Mouse (Mus musculus) forebrain, embryonic 11.5 days (tissue): ENCODE measurements at regions not wholly inside any gene's neighbourhood (a gene's known extent, or its start where the extent isn't known, plus 50 kb on each side); places are given as distances from the start of the nearest gene placed in this dataset.
A peak's percentile ranks its signal among the peaks of the same experiment; 100 is the strongest.

Experiments used
- ATAC-seq: fragments of 200-750 bp; cut with Nextera tagmentation; replicated peaks from 2 replicates; pipeline ENCODE4 v1.8.0; 2017; ENCODE audit warnings: moderate TSS enrichment; ENCODE audit not compliant: low FRiP score
- DNase-seq: peaks from one replicate; pipeline ENCODE4 v3.0.0-alpha.2; 2017; ENCODE audit warnings: low spot score
- H3K27ac ChIP-seq: fragments of 300-500 bp; sonication (generic); 2 replicates; pipeline ENCODE4 v1.5.1; 2014; ENCODE audit warnings: low read depth, low read length
- H3K27me3 ChIP-seq: fragments of 300-500 bp; sonication (generic); 2 replicates; pipeline ENCODE4 v1.6.1; 2014; ENCODE audit warnings: mild to moderate bottlenecking, low read length, mixed read lengths; ENCODE audit not compliant: control insufficient read depth, insufficient read depth
- H3K36me3 ChIP-seq: fragments of 300-500 bp; sonication (generic); 2 replicates; pipeline ENCODE4 v1.6.1; 2014; ENCODE audit warnings: mild to moderate bottlenecking, low read length, moderate library complexity, mixed read lengths; ENCODE audit not compliant: control insufficient read depth, insufficient read depth
- H3K4me1 ChIP-seq: fragments of 300-500 bp; sonication (generic); replicated peaks from 2 replicates; pipeline ENCODE4 v1.6.1; 2014; ENCODE audit warnings: low read length, mixed read lengths; ENCODE audit not compliant: control insufficient read depth, insufficient read depth
- H3K4me2 ChIP-seq: fragments of 300-500 bp; sonication (generic); 2 replicates; pipeline ENCODE4 v1.6.1; 2014; ENCODE audit warnings: low read depth, mild to moderate bottlenecking, low read length, moderate library complexity, mixed read lengths; ENCODE audit not compliant: severe bottlenecking
- H3K4me3 ChIP-seq: fragments of 300-500 bp; sonication (generic); 2 replicates; pipeline ENCODE4 v1.5.1; 2014; ENCODE audit warnings: low read depth, low read length
- H3K9ac ChIP-seq: fragments of 300-500 bp; sonication (generic); 2 replicates; pipeline ENCODE4 v1.6.1; 2014; ENCODE audit warnings: low read length
- H3K9me3 ChIP-seq: fragments of 300-500 bp; sonication (generic); 2 replicates; pipeline ENCODE4 v1.6.1; 2016; ENCODE audit warnings: low read length, mixed read lengths; ENCODE audit not compliant: control insufficient read depth
- WGBS: fragments of 180-500 bp; shearing (Covaris S2); extraction: QIAGEN DNeasy Blood & Tissue Kit; methylation state at CpG from one replicate; pipeline ENCODE4 v1.1.7; 2014; 5-methylcytosine and 5-hydroxymethylcytosine counted together

DNA sequence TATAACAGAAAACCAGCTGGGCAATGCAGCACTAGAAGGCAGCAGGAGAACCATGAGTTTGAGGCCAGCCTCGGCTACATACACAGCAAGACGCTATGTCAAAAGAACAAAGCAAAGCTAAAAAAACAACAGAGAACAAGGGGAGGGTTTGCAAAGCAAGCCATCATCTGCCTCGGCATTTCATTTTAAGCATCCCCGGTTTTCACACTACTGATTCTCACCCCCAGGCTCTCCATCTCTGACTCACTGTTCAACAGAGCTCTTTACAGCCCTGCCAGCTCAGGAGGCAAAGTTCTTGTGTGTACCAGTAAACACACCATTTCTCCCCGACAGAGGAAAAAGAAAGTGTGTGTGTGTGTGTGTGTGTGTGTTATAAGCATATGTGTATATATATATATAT lies 571.6 kb upstream of the Gm10131 start:
- H3K4me1 ChIP-seq = peaks cover 5% of the 10 kb centered on the region; the same call in 1 of the 2 replicates
- no peaks in the 10 kb centered on the region for H3K27me3 ChIP-seq
- no peaks in the 10 kb centered on the region for H3K36me3 ChIP-seq
- H3K9me3 ChIP-seq = no peaks in the 10 kb centered on the region
- ATAC-seq (no peak), DNase-seq (no peak)
- H3K4me2 ChIP-seq = no peak overlapping the region
- H3K4me3 ChIP-seq = no peak overlapping the region
- H3K9ac ChIP-seq = no peak overlapping the region
- WGBS = 86% methylated on average over 5 of the region's 5 CpGs
- no peak overlapping the region for H3K27ac ChIP-seq

DNA sequence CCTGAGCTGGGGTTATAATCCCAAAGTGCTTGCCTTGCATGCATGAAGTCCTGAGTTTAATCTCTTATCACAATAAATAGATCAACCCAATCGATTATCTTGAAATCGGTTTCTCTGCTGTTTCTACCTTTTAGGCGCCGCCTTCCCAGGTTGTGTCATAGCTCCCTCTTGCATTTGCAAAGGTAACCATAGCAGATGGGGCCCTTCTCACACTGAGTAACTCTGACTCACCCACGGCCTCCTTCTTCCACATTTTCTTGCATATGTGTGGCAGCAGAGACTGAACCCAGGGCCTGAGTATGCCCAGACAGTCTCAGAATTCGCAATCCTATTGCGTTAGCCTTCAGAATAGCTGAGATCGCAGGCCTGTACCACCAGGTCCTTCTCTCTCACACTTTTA lies 570.7 kb upstream of the Gm10131 start:
- ATAC-seq (no peak), DNase-seq (no peak)
- no peaks in the 10 kb centered on the region for H3K36me3 ChIP-seq
- H3K9ac ChIP-seq = no peak overlapping the region
- 93% methylated on average over 8 of the region's 8 CpGs for WGBS
- H3K4me2 ChIP-seq = no peak overlapping the region
- H3K27ac ChIP-seq = no peak overlapping the region
- no peaks in the 10 kb centered on the region for H3K9me3 ChIP-seq
- H3K4me1 ChIP-seq = peaks cover 5% of the 10 kb centered on the region; the same call in 1 of the 2 replicates
- H3K27me3 ChIP-seq = no peaks in the 10 kb centered on the region
- no peak overlapping the region for H3K4me3 ChIP-seq

DNA sequence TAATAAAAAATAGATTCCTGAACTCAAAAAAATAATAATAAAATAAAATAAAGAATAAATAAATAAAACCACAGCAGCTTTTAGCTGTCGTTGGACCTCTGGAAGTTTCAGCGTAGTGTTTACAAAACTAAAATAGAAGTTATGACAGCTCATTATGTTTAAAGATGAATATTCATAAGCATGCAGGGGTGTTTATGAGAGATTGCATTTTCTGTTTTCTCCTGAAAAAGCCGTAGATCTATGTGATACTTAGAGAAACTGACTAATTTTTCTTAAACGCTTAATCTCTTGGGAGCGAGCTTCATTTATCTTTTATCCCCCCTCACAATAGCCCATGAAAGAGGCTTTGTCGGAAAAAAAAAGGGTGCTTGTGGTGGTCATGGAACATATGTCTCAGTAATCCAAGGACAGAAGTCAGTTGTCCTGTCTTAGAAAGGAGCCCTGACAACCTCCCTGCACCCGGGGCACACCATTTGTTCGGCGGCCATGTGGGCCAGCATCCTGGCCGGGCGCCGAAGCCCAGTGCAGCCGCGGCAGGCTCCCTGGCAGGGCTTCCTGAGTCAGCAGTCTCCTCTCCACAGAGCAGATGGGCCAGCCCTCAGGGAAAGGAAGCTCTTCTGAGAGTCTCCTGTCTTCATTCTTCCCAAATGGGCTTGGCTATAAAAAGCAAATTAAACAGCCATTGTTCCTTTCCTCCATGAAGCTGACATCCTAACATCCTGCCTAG lies 568.2 kb upstream of the Gm10131 start:
- DNase-seq = peak; percentile 67
- H3K27me3 ChIP-seq = no peaks in the 10 kb centered on the region
- peaks cover 5% of the 10 kb centered on the region; the same call in 1 of the 2 replicates for H3K4me1 ChIP-seq
- WGBS = 23% methylated on average over 14 of the region's 14 CpGs
- ATAC-seq = peak; percentile 72
- H3K9ac ChIP-seq = peak overlapping the region; percentile 37
- peak overlapping the region; percentile 43 for H3K27ac ChIP-seq
- H3K4me3 ChIP-seq = no peak overlapping the region
- H3K9me3 ChIP-seq = no peaks in the 10 kb centered on the region
- no peaks in the 10 kb centered on the region for H3K36me3 ChIP-seq
- H3K4me2 ChIP-seq = peak overlapping the region; percentile 28; the same call in 1 of the 2 replicates

GRCm38 (mm10) chr8:34678879-34679278 lies 567.3 kb upstream of the Gm10131 start:
- H3K9ac ChIP-seq = no peak overlapping the region

DNA sequence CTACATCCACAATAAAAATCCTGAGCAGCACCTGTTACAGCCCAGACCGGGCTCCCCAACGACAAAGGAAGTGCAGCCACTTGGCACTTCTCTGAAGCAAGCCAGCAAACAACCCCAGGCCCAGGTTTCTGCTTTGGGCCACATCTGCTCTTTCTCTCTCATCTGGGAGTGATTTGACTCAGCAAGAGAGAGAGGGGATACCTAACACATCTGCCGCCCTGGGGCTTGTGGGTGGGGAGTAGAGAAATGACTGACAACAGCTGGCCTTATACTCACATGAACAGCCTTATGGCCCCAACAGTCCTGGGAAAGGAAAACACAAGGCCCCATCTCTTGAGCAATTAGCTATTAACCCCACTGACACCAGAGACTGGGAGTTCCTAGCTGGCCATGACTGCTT lies 560.2 kb upstream of the Gm10131 start:
- no peaks in the 10 kb centered on the region for H3K4me1 ChIP-seq
- no peak for DNase-seq
- H3K9me3 ChIP-seq = no peaks in the 10 kb centered on the region
- H3K27ac ChIP-seq = no peak overlapping the region
- H3K27me3 ChIP-seq = no peaks in the 10 kb centered on the region
- no peak overlapping the region for H3K4me2 ChIP-seq
- H3K36me3 ChIP-seq = no peaks in the 10 kb centered on the region
- H3K9ac ChIP-seq = no peak overlapping the region
- no peak for ATAC-seq
- 51% methylated on average over 3 of the region's 3 CpGs for WGBS
- no peak overlapping the region for H3K4me3 ChIP-seq

More at GRCm38 (mm10) chr8:34678879-34679278, 567.3 kb upstream of the Gm10131 start:
- H3K27me3 ChIP-seq = no peaks in the 10 kb centered on the region
- H3K4me2 ChIP-seq = no peak overlapping the region
- peaks cover 5% of the 10 kb centered on the region; the same call in 1 of the 2 replicates for H3K4me1 ChIP-seq
- WGBS = 95% methylated on average over 8 of the region's 8 CpGs
- H3K36me3 ChIP-seq = no peaks in the 10 kb centered on the region
- no peak overlapping the region for H3K27ac ChIP-seq
- ATAC-seq (no peak), DNase-seq (no peak)
- H3K4me3 ChIP-seq = no peak overlapping the region
- H3K9me3 ChIP-seq = no peaks in the 10 kb centered on the region

DNA sequence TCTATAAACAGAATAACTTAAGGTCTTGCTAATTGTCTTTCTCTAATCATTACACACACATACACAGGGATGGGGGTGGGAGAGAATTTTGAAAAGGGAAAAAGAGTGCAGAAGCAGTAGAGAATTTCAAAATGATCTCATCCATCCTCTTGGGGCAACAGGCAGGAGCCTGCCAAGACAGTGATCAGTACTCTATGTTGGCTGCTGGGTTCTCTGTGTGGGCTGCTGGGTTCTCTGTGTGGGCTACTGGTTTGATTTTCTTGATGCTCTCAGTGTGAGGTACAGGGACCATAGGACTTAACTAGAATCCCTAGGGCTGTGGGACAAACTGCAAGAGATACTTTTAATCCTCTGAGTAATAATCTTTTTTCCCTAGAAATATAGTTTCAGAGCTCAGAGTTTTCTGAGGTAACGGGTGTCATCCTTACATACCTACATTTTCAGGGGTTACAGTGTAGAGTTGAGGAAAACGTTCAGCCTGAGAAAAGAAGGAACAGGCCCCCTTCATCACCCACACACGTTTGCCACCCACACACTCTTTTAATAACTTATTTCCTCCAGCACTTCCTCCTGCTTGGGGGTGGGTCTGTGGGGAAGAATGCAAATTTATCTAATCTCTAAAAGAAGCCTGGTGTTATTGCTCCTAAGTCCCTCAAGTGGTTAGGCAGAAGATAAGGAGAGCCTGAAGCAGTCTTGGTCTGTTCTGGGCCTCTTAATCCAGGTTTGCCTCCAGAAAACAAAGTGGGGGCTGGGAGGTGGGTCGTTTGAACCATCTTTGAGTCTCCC lies 559.6 kb upstream of the Gm10131 start:
- DNase-seq (no peak), ATAC-seq (no peak)
- Histone ChIP-seq H3K9me3 (no peaks in the 10 kb centered on the region), H3K4me1 (no peaks in the 10 kb centered on the region), H3K27me3 (no peaks in the 10 kb centered on the region), H3K27ac (no peak overlapping the region), H3K4me2 (no peak overlapping the region), H3K4me3 (no peak overlapping the region), H3K9ac (no peak overlapping the region), H3K36me3 (no peaks in the 10 kb centered on the region)
- WGBS = 54% methylated on average over 4 of the region's 4 CpGs

DNA sequence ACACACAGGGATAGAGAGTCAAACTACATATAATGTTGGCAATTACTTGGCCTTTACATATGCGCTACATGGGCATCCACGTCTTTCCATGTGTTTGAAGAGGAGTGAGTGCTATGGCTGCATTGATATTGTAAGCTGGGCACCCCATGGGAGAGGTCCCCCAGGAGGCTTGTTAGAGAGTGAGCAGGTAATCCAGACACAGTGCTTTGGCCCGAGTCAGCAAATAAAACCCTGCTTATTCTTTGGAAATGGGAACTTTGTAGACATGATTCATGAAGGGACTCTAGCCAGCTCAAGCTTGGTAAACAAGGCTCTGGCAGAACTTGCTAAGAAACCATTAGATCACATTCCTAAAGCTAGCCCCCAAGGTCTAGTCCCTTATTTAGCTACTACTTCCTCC lies 557.6 kb upstream of the Gm10131 start:
- no peaks in the 10 kb centered on the region for H3K36me3 ChIP-seq
- no peak overlapping the region for H3K4me3 ChIP-seq
- WGBS = 90% methylated on average over 3 of the region's 3 CpGs
- no peak overlapping the region for H3K9ac ChIP-seq
- ATAC-seq (no peak), DNase-seq (no peak)
- no peaks in the 10 kb centered on the region for H3K27me3 ChIP-seq
- H3K9me3 ChIP-seq = no peaks in the 10 kb centered on the region
- H3K27ac ChIP-seq = no peak overlapping the region
- no peak overlapping the region for H3K4me2 ChIP-seq
- no peaks in the 10 kb centered on the region for H3K4me1 ChIP-seq

DNA sequence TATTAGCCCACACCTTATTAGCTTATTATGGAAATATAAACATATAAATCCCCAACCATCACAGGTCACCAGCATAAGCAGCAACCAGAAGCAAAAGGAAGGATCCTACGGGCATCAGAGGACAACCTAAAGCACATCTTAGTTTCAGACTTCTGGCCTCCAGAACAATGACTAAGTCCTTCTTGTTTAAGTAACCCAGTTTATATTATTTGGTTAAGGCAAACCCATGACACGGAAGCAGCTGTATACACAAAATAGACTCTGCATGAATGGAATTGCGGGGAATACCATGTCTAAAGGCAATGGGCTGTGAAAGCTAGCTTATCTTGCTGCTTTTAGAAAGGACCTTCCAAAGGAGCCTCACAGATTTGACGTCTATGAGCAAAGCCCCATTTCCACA lies 552.9 kb upstream of the Gm10131 start:
- no peak overlapping the region for H3K4me3 ChIP-seq
- H3K4me2 ChIP-seq = no peak overlapping the region
- H3K9me3 ChIP-seq = no peaks in the 10 kb centered on the region
- no peak for DNase-seq
- H3K9ac ChIP-seq = no peak overlapping the region
- no peaks in the 10 kb centered on the region for H3K4me1 ChIP-seq
- H3K36me3 ChIP-seq = no peaks in the 10 kb centered on the region
- H3K27me3 ChIP-seq = no peaks in the 10 kb centered on the region
- 91% methylated on average over 4 of the region's 4 CpGs for WGBS
- ATAC-seq = no peak
- no peak overlapping the region for H3K27ac ChIP-seq
